Mouse (Mus musculus): ENCODE measurements around the gene Foxj1. TPM values are rescaled to one million over a fixed set of nuclear protein-coding genes. Genes with fewer than 3 reads are reported as not detected.

Foxj1 gene
- polyA plus RNA-seq, 1 experiment from 2014 or later, result 21.2 TPM

DNA sequence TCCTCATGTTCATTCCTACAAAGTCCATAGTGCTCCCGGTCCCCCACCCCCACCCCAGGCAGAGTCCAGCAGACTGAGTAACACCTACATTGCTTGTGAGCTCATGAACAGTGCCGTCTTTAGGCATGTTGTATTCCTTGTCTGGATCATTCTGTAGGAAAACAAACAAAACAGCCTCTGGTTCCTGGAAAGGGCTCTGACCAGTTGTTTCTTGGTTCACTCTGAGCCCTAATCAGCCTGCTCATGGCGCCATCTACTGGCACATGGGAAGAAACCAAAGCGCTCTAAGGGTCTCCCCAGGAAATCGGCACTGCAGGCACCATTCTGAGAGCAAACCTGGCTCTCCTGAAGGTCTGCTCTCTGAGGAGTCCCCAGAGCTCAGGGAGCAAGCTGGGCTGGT is 40.9 kb downstream of the Foxj1 start:
- peaks cover 7% of the 10 kb centered on the region for H3K4me1 ChIP-seq
- H3K27ac ChIP-seq, result no peak overlapping the region
- WGBS, result 27% methylated on average over 5 of the region's 5 CpGs
- no peak overlapping the region for H3K4me3 ChIP-seq
- ATAC-seq (ENCODE audit: borderline replicate concordance, extremely low read depth, low FRiP score, low TSS enrichment), result peak; percentile 35; the same call in 1 of the 2 replicates
- peaks cover 41% of the 10 kb centered on the region for H3K36me3 ChIP-seq
- no peak overlapping the region for H3K4me2 ChIP-seq
- H3K27me3 ChIP-seq, result no peaks in the 10 kb centered on the region
- H3K9me3 ChIP-seq, result no peaks in the 10 kb centered on the region
- no peak overlapping the region for H3K9ac ChIP-seq

DNA sequence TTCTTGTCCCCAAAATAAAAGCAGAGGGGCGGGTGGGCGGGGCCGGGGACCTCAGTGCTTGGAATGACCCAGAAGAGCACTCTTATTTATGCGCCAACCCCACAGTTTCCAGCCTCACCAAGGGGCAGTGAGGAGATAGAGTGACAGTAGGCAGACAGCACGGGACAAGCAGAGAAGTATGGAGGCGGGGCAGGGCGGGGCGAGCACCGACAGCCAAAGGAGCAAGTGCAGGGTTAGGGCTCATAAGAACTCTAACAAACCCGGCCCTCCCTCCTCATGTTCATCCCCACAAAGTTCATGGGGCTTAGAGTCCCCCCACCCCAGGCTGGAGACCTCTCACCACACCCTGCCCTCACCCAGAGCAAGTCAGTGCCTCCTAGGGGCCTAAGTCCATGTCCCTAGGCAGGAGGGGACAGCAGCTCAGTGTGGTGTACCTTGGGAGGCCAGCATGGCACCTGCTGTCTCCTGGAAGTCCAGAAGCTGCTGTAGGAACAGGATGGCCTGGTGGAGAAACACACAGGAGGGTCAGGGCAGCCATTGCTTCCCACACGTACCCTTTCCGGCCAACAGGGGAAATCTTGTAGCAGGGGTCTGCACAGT is 41.6 kb downstream of the Foxj1 start:
- peaks cover 44% of the 10 kb centered on the region for H3K36me3 ChIP-seq
- H3K9me3 ChIP-seq, result no peaks in the 10 kb centered on the region
- 79% methylated on average over 12 of the region's 12 CpGs for WGBS
- no peak overlapping the region for H3K27ac ChIP-seq
- H3K9ac ChIP-seq, result no peak overlapping the region
- no peak overlapping the region for H3K4me2 ChIP-seq
- no peaks in the 10 kb centered on the region for H3K27me3 ChIP-seq
- H3K4me3 ChIP-seq, result no peak overlapping the region
- no peak for ATAC-seq (ENCODE audit: borderline replicate concordance, extremely low read depth, low FRiP score, low TSS enrichment)
- peaks cover 7% of the 10 kb centered on the region for H3K4me1 ChIP-seq

DNA sequence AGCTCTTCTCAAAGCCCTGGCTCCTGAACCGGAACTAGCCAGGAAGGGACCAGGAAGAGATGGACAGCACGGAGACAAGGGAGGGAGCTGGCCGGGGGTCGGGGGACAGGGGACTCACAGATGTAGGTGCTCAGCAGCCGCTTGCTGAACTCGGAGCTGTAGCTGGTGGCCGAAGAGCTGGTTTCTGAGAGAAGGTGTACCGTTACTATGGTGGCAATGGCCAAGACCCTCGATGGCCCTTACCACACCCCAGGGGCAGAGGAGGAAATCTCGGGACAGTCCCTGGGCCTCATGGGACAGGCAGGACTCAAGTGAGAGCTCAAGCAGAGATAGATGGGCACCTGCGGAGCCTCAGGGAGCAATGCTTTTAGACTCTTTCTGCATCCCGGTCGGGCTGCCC is 42.8 kb downstream of the Foxj1 start:
- Histone ChIP-seq H3K27ac (no peak overlapping the region), H3K36me3 (peaks cover 49% of the 10 kb centered on the region), H3K4me3 (no peak overlapping the region), H3K9me3 (no peaks in the 10 kb centered on the region), H3K4me2 (no peak overlapping the region), H3K27me3 (no peaks in the 10 kb centered on the region), H3K9ac (no peak overlapping the region), H3K4me1 (peaks cover 7% of the 10 kb centered on the region)
- ATAC-seq (ENCODE audit: borderline replicate concordance, extremely low read depth, low FRiP score, low TSS enrichment), result no peak
- 90% methylated on average over 13 of the region's 13 CpGs for WGBS

DNA sequence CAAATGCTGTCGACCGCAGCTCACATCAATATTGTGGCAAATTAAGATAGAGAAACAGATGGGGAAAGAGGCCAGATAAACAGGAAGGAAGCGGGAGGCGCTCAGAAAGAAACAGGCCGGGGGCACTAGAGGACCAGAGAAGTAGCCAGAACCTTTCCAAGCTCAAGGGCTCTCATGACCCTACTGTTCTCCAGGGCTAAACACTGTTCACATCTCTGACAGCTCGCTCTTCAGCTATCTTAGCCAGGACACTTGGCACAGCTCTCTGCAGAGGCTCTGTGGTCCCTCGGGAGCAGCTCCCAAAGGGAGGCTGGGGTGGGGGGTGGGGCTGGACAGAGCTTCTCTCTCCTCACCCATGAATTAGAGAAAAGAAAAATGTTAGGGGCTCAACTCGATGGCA is 44.6 kb downstream of the Foxj1 start:
- H3K27ac ChIP-seq, result peak overlapping the region; percentile 22; the same call in 1 of the 2 replicates
- no peak for ATAC-seq (ENCODE audit: borderline replicate concordance, extremely low read depth, low FRiP score, low TSS enrichment)
- no peaks in the 10 kb centered on the region for H3K9me3 ChIP-seq
- H3K36me3 ChIP-seq, result peaks cover 47% of the 10 kb centered on the region
- no peak overlapping the region for H3K4me2 ChIP-seq
- H3K9ac ChIP-seq, result no peak overlapping the region
- H3K27me3 ChIP-seq, result peaks cover under 1% of the 10 kb centered on the region; the same call in 1 of the 2 replicates
- peaks cover 11% of the 10 kb centered on the region for H3K4me1 ChIP-seq
- H3K4me3 ChIP-seq, result no peak overlapping the region
- 50% methylated on average over 8 of the region's 8 CpGs for WGBS

DNA sequence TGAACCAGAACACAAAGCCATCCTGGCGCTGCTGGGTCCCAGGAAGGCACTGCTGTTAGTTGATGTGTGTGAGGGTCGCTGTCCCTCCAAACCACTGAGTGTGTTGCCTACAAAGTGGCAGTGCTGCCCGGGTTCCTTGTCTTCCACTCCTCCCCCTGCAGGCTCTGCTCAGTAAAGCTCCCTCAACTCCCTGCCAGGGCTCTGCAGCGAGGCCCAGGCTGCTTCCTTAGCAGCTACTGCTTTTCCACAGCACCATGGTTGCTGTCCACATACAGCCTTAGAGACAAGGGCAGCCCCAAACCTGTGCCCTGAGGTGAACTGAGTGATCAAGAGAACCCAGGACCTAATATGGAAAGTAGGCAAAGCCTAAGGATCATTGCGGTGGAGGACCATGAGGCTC is 47.8 kb downstream of the Foxj1 start:
- H3K9ac ChIP-seq, result no peak overlapping the region
- peaks cover 19% of the 10 kb centered on the region for H3K4me1 ChIP-seq
- peaks cover 36% of the 10 kb centered on the region for H3K36me3 ChIP-seq
- no peak overlapping the region for H3K27ac ChIP-seq
- no peak for ATAC-seq (ENCODE audit: borderline replicate concordance, extremely low read depth, low FRiP score, low TSS enrichment)
- H3K27me3 ChIP-seq, result peaks cover 33% of the 10 kb centered on the region
- WGBS, result 79% methylated on average over 5 of the region's 5 CpGs
- H3K4me3 ChIP-seq, result no peak overlapping the region
- H3K9me3 ChIP-seq, result no peaks in the 10 kb centered on the region
- no peak overlapping the region for H3K4me2 ChIP-seq

DNA sequence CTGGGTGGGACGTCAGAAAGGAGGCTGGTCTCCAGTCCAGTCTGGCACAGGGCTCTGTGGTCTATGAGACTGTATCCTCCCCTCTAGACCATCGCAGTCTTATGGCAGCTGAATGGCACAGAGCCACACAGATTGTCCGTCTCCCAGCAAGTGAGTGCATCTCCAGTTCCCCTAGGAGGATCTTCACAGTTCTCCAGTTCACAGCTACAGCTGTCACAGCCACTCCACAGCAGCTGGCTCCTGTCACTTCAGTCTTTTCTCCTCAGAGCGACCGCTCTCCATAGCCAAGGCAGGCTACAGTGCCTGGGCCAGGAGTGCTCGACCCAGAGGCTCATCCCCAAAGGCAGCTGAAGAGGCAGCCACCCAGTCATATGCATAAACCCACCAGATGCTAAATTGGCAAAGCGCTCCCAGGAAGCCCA is 49.4 kb downstream of the Foxj1 start:
- Histone ChIP-seq H3K27ac (peak overlapping the region; percentile 59; the same call in 1 of the 2 replicates), H3K9me3 (no peaks in the 10 kb centered on the region), H3K27me3 (peaks cover 49% of the 10 kb centered on the region), H3K9ac (no peak overlapping the region), H3K36me3 (peaks cover 23% of the 10 kb centered on the region), H3K4me3 (no peak overlapping the region), H3K4me2 (no peak overlapping the region), H3K4me1 (peaks cover 26% of the 10 kb centered on the region)
- peak; percentile 86 for ATAC-seq (ENCODE audit: borderline replicate concordance, extremely low read depth, low FRiP score, low TSS enrichment)
- WGBS, result 30% methylated on average over 7 of the region's 7 CpGs

DNA sequence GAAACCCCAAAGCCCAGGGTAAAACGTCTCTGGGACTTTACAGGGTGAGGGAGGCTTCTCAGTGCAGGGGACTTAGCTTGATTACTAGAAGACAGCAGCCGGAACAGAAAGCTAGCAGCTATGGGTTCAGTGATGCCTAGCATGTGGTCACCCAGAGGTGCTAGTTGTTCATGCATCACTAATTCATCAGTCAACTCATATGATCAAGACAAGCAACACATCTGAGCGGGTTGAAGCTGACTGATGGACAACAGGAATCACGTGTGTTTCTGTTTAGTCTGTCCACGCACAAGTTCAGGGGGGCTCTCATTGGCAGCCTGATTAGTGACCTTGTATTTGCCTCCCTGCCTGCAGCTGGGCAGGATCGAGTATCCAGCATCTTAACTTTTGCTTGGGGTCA is 51.2 kb downstream of the Foxj1 start:
- H3K27ac ChIP-seq, result no peak overlapping the region
- peaks cover 22% of the 10 kb centered on the region for H3K4me1 ChIP-seq
- no peak overlapping the region for H3K9ac ChIP-seq
- H3K4me2 ChIP-seq, result no peak overlapping the region
- no peak for ATAC-seq (ENCODE audit: borderline replicate concordance, extremely low read depth, low FRiP score, low TSS enrichment)
- 28% methylated on average over 6 of the region's 6 CpGs for WGBS
- H3K36me3 ChIP-seq, result peaks cover 12% of the 10 kb centered on the region
- H3K9me3 ChIP-seq, result no peaks in the 10 kb centered on the region
- H3K27me3 ChIP-seq, result peaks cover 61% of the 10 kb centered on the region
- H3K4me3 ChIP-seq, result no peak overlapping the region

DNA sequence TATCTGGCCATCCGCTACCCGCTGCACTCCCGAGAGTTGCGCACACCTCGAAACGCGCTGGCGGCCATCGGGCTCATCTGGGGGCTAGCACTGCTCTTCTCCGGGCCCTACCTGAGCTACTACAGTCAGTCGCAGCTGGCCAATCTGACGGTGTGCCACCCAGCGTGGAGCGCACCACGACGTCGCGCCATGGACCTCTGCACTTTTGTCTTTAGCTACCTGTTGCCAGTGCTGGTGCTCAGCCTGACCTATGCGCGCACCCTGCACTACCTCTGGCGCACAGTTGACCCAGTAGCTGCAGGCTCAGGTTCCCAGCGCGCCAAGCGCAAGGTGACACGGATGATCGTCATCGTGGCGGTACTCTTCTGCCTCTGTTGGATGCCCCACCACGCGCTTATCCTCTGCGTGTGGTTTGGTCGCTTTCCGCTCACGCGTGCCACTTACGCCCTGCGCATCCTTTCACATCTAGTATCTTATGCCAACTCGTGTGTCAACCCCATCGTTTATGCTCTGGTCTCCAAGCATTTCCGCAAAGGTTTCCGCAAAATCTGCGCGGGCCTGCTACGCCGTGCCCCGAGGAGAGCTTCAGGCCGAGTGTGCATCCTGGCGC is 52.2 kb downstream of the Foxj1 start:
- Histone ChIP-seq H3K9ac (no peak overlapping the region), H3K9me3 (no peaks in the 10 kb centered on the region), H3K4me1 (peaks cover 22% of the 10 kb centered on the region), H3K27me3 (peaks cover 61% of the 10 kb centered on the region), H3K4me2 (no peak overlapping the region), H3K4me3 (no peak overlapping the region), H3K27ac (no peak overlapping the region), H3K36me3 (peaks cover 3% of the 10 kb centered on the region; the same call in 1 of the 2 replicates)
- WGBS, result 8% methylated on average over 48 of the region's 48 CpGs
- ATAC-seq (ENCODE audit: borderline replicate concordance, extremely low read depth, low FRiP score, low TSS enrichment), result no peak

DNA sequence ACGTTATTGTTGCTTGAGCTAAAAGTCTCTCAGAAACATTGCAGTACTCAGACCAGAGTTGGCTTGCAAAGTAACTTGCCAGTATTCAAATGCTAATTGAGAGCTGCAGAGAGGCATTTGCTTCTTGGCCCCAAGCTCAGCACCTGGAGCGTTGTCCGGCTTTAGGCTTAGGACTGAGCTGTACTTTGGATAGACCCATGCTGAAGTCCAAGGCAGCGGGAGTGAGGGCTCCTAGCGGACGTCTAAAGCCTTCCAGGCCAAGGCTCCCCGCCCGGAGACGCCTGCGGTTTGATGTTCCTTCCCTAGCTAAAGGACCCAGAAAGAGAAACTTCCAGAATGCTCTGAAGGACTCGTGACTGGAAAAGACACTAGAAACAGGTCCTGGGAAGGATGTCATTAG is 53.1 kb downstream of the Foxj1 start:
- Histone ChIP-seq H3K4me1 (peaks cover 22% of the 10 kb centered on the region), H3K4me2 (no peak overlapping the region), H3K27ac (no peak overlapping the region), H3K27me3 (peaks cover 61% of the 10 kb centered on the region), H3K9ac (no peak overlapping the region), H3K4me3 (peak overlapping the region; percentile 28; the same call in 1 of the 2 replicates), H3K36me3 (no peaks in the 10 kb centered on the region), H3K9me3 (no peaks in the 10 kb centered on the region)
- ATAC-seq (ENCODE audit: borderline replicate concordance, extremely low read depth, low FRiP score, low TSS enrichment), result no peak
- WGBS, result 2% methylated on average over 11 of the region's 11 CpGs

DNA sequence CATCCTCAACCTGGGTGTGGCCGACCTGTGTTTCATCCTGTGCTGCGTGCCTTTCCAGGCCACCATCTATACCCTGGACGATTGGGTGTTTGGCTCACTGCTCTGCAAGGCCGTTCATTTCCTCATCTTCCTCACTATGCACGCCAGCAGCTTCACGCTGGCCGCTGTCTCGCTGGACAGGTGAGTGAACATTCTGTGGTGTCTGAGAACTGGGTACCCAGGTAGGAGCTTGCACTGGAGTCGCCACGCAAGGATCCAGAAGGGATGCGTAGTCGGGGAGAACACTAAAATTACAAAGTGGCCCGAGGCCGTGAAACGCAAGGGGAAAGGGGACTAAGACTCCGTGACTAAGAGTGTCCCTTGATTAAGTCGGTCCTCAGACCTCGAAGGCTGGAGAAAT is 53.5 kb downstream of the Foxj1 start:
- peaks cover 22% of the 10 kb centered on the region for H3K4me1 ChIP-seq
- ATAC-seq (ENCODE audit: borderline replicate concordance, extremely low read depth, low FRiP score, low TSS enrichment), result no peak
- H3K4me2 ChIP-seq, result peak overlapping the region; percentile 55
- H3K36me3 ChIP-seq, result no peaks in the 10 kb centered on the region
- H3K27ac ChIP-seq, result no peak overlapping the region
- no peaks in the 10 kb centered on the region for H3K9me3 ChIP-seq
- H3K27me3 ChIP-seq, result peaks cover 61% of the 10 kb centered on the region
- H3K4me3 ChIP-seq, result peak overlapping the region; percentile 28
- peak overlapping the region; percentile 7; the same call in 1 of the 2 replicates for H3K9ac ChIP-seq
- 3% methylated on average over 18 of the region's 18 CpGs for WGBS

DNA sequence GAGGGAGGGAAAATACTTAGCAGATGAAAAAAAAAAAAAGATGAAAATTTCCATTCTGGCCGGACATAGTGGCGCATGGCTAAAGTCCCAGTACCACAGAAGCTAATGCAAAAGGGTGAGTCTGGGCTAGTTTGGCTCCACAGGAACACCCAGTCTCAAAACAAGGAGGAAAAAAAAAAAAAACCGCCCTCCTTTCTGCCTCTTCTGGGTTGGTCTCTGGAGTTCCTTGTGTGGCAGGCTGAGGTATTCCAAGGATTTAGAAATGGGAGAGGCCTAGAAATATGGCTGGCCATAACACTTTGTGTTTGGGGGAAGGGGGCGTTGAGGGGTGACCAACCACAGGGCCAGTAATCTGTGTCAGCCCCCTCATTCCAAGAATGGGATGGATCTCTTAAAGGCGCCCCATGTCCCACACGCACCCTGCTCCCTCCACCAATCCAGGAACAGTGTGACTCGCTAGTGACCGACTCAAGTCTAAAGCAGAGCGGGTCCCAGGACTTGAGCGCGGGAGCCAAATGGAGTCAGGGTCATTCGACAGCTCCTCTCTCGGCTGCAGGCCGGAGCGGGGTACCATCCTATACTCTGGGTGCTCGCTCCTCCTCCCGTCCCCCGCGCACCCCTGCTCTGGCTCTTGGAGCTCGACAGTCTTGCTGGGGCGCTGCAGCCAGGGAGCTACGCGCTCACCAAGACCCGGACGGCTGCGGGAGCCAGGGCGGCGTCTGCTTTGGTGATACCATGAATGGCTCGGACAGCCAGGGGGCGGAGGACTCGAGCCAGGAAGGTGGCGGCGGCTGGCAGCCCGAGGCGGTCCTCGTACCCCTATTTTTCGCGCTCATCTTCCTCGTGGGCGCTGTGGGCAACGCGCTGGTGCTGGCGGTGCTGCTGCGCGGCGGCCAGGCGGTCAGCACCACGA is 54.2 kb downstream of the Foxj1 start, which contains the start of gene Galr2:
Galr2 (plus strand) TSS at position 189 of the 913 bp plus-strand sequence.
- no peak for ATAC-seq (ENCODE audit: borderline replicate concordance, extremely low read depth, low FRiP score, low TSS enrichment)
- no peaks in the 10 kb centered on the region for H3K36me3 ChIP-seq
- 5% methylated on average over 48 of the region's 48 CpGs for WGBS
- H3K9me3 ChIP-seq, result no peaks in the 10 kb centered on the region
- peak within 1 kb of the TSS; percentile 55 for H3K4me2 ChIP-seq
- H3K27me3 ChIP-seq, result peaks cover 61% of the 10 kb centered on the region
- peak within 1 kb of the TSS; percentile 7; the same call in 1 of the 2 replicates for H3K9ac ChIP-seq
- H3K27ac ChIP-seq, result no peak within 1 kb of the TSS
- H3K4me1 ChIP-seq, result peaks cover 19% of the 10 kb centered on the region
- peak within 1 kb of the TSS; percentile 28 for H3K4me3 ChIP-seq

All from lung, embryonic 15.5 days (tissue).